Mouse (Mus musculus): ENCODE results near the gene Arpc5. TPM values are rescaled to one million over a fixed set of nuclear protein-coding genes. Genes with fewer than 3 reads are reported as not detected.

The Arpc5 gene
- total RNA-seq, 2 experiments from 2014 or later: 33.3 to 36.6 TPM

- peak; percentile 28 to 44 for DNase-seq
- intact Hi-C loops (cut with DNase I): no loop called here
Measured at GRCm38 (mm10) chr1:152809541-152810252, 43.4 kb downstream of the Arpc5 start.

- intact Hi-C loops (cut with DNase I): no loop called here
- DNase-seq: no peak
Measured at GRCm38 (mm10) chr1:152810533-152811439, 44.4 kb downstream of the Arpc5 start.

GRCm38 (mm10) chr1:152815265-152815701 lies 48.9 kb downstream of the Arpc5 start:
- DNase-seq: no peak
- intact Hi-C loops (cut with DNase I): no loop called here

GRCm38 (mm10) chr1:152817027-152817769 lies 50.9 kb downstream of the Arpc5 start:
- intact Hi-C loops (cut with DNase I): no loop called here
- no peak for DNase-seq

GRCm38 (mm10) chr1:152817794-152818193 lies 51.5 kb downstream of the Arpc5 start:
- peak; percentile 45 to 56 for DNase-seq
- intact Hi-C loops (cut with DNase I): no loop called here

- intact Hi-C loops (cut with DNase I): no loop called here
- no peak for DNase-seq
Measured at GRCm38 (mm10) chr1:152819558-152819957, 53.2 kb downstream of the Arpc5 start.

GRCm38 (mm10) chr1:152820911-152821695 lies 54.8 kb downstream of the Arpc5 start:
- intact Hi-C loops (cut with DNase I): no loop called here
- DNase-seq: no peak

- DNase-seq: no peak
- intact Hi-C loops (cut with DNase I): no loop called here
Measured at GRCm38 (mm10) chr1:152821746-152822145, 55.4 kb downstream of the Arpc5 start.

- intact Hi-C loops (cut with DNase I): no loop called here
- no peak for DNase-seq
Measured at GRCm38 (mm10) chr1:152824206-152824605, 57.9 kb downstream of the Arpc5 start.

Other genes starting within 250 kb of the Arpc5 start
- not detected for gene Apobec4, start 16.0 kb upstream of the Arpc5 start, total RNA-seq (2021)
- gene Rgl1, start 191 bp upstream of the Arpc5 start, total RNA-seq (2021): 10 to 100 TPM; 34.9 to 38.3 TPM
- gene Ncf2, start 33.7 kb downstream of the Arpc5 start, total RNA-seq (2021): 1 to 10 TPM; 4.4 to 6.0 TPM
- gene Smg7, start 136.1 kb downstream of the Arpc5 start, total RNA-seq (2021): 10 to 100 TPM; 40.1 to 45.2 TPM
- gene Nmnat2, start 188.5 kb downstream of the Arpc5 start, total RNA-seq (2021): under 1 TPM; 0.22 to 0.28 TPM

All from heart, postnatal 36 days (tissue).